Mouse (Mus musculus) heart, adult 11 months (tissue): ENCODE data around the gene Msh4.
"Not testable (repeated sequence)": the region's sequence is repeated elsewhere in the genome, so short reads cannot be mapped to it uniquely, and the experiment has no call there.

ENCODE experiments used
- DNase-seq: peaks from one replicate; pipeline ENCODE4 v3.0.0; 2022

Msh4 gene

DNA sequence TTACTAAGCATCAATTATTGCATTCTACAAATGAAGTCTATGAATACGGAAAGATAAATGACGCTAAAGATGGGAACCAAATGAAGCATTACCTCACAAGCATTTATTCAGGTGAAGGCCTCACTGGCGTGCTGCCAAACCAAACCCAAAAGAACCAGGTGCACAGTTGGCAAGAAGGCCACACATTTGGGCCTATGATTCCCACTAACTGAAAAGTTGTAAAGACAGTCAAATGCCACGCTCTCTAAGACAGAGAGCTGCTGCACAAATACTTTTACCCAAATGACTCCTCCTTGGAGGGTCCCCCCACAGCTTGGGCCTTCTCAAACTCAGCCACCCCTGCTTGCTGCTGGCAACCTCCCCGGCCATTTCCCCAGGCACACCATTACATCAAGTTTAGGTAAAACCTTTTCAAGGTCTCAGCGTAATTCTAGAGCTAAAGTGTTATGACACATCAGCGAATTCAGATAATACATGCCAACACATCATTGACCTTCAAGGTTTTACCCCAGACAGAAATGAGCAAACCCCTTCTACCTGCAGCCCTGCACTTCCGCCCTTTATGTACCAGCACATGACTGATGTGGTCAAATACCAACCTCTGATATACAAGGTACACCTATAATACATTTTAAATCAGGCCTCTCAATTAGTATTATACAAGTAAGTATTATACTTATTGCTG is 5.4 kb upstream of the Msh4 start:
- no peak for DNase-seq

DNA sequence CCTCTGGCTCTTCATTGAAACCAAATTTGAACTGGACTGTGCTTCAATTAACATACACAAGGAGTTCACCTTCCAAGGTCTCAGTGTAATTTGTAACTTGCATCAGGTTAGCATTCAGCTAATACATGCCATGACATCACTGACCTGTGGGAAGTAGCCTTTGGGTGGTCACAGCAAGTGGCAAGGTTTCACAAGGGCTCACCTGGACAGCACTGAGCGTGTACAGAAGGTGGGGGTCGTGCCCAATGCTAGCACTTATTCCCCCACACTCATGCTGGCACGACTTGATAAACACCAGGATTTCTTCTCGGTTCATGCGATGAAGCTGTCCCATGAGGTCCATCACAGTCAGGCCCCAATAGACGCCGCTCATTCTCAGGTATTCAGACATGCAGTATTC is 4.6 kb upstream of the Msh4 start:
- peak; percentile 89 for DNase-seq

DNA sequence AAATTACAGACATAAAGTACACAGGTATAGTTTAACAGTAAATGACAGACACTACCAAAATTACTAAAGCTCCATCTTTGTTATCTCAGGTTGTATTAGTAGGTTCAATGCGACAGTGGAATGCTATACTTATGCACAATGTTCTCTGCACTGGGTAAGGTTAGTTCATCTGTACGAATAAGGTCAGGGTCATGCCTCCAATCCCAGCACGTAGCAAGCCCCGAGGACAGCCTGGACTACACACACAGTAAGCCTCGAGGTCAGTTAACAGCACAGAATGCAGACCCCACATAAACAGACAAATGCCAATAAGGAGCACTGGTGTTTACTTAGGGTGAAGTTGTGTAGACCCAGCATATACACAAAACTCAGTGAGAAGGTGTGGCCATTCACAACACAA is 3.0 kb upstream of the Msh4 start:
- no peak for DNase-seq

DNA sequence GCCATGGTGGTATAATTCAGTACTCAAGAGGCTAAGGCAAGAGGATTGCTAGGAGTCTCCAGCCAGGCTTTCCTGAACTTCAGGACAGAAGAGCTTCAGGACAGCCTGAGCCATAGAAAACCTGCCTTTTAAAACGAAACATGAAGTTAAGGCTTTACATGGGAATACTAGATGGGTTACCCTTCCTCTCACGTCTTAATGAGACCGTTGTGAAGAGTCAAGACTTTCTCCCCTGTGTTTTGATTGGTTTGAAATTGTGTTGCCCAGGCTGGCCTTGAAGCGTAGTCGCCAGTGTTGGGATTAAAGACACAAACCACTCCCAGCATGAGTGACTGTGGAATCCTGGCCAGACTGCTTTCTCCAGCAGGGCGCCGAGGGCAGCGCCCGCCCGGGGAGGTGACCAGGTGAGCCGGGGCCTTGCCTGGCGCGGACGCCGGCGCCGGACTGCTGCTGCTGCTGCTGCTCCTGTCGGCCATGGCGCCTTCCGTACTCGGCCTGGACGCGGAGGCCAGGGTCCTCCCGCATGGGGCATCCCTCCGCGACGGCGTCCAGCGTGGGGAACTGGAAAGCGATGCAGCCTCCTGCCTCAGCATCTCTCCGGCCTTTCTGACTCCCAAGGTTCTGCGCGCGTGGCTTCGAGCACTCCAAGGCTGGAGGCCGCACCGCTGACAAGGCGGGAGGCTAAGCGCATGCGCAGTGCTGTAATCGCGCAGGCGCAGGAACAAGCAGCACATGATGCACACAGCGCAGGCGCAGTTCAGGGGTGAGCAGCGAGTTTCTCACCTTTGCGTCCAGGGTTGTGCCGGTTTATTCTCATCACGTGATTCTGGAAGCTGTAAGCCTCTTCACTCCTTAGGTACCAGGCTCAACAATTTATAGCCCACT is 445 bp downstream of the Msh4 start:
- DNase-seq, result peak; percentile 87

DNA sequence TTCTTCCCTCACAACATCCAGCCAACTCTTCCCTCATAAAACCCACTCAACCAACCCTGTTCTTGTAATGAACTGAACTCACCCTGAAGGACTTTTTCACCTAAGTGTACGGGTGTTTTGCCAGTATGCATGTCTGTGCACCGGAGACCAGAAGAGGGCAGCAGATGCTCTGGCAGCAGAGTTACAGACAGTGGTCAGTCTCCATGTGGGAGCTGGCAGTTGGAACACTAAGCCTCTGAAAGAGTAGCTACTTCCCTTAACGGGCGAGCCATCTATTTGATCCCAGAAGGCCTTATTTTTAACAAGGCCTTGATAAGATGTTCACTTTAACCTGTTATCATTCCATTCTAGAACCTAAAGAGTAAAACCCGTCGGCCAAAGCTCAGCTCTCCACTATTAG is 1.4 kb downstream of the Msh4 start:
- DNase-seq, result peak; percentile 87

DNA sequence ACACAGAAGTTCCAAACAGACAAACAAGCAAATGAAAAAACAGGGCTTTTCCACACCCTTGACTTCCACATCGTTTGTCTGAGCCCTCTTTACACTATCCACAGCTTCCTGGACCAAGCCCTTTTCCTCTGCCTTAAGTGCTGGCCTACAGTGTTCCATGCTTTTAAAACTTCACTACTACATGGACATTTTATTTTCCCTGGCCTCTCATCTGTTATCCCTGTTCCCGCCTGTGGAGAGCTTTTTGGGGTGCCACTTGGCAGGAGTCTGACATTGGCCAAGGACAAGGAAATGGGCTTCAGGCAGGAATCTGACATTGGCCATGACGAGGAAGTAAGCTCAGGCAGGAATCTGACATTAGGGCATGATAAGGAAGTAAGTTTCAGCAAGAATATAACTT is 3.3 kb downstream of the Msh4 start:
- peak; percentile 27 for DNase-seq

DNA sequence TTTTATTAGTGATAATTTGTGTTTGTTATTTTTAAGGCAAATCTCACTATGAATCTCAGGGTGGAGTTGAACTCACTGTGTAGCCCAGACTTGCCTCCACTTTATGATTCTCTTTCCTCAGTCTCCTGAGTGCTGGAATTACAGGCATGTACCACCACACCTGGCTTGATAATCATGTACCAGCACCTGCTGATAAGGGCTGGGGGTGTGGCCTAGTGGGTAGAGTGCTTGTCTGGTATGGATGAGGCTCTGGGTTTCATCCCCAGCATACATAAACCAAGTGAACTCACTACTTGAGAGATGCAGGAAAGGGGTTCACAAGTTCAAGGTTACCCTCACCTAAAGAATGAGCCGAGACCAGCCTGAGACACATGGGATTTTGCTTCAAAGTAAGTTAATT is 4.0 kb downstream of the Msh4 start:
- DNase-seq, result peak; percentile 72

DNA sequence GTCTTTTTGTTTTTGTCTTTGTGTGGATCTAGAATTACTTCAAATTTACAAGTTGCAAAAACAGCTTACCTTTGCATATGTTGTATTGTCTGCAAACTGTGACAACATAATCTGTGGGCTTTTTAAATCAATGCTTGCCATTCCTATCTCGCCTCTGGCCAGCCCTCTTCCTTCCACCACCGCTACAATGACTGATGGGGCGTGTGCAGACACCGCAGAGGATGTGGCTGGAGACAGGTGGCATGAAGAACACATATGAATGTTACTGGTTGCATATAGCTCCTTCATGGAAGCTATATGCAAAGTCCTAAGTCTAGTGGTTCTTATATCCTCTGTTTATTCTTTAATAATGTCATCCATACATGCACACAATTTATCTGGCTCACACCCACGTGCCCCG is 8.7 kb downstream of the Msh4 start:
- peak; percentile 70 for DNase-seq

DNA sequence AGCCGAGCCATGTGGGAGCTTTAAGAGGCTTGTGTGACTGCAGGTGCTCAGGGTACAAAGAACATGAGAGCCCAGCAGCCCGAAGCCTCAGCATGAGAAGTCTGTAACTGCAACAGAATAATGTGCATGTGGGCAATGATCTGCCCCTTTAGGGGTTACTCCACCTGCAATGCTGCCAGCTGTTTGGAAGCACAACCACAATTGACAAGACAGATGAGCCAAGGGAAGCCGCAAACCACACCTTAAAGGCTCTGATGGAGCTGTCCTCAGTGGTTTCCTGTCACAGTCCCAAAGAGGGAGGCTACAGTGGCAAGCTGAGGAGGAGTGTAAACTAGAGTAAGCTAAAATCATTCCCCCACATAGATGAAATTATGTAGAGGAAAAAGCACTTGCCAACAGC is 10.5 kb downstream of the Msh4 start:
- DNase-seq, result peak; percentile 72

DNA sequence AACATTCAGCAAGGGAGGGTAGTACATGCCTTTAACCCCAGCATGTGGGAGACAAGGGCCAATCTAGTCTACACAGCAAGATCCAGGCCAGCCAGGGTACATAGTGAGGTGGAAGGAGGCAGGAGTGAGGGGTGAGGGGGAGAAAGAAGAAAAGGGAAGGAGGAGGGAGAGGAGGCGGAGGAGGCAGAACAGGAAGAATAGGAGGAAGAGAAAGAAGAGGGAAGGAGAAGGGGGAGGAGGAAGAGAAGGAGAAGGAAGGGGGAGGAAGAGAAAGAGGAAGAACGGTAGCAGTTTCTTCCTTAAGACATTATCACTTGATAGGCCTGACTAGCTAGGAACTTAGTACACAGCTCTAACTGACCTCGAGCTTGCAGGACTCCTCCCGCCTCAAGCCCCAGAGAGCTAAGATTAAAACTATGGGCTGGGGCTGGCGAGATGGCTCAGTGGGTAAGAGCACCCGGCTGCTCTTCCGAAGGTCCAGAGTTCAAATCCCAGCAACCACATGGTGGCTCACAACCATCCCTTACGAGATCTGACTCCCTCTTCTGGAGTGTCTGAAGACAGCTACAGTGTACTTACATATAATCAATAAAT is 16.7 kb downstream of the Msh4 start:
- peak; percentile 30 for DNase-seq

DNA sequence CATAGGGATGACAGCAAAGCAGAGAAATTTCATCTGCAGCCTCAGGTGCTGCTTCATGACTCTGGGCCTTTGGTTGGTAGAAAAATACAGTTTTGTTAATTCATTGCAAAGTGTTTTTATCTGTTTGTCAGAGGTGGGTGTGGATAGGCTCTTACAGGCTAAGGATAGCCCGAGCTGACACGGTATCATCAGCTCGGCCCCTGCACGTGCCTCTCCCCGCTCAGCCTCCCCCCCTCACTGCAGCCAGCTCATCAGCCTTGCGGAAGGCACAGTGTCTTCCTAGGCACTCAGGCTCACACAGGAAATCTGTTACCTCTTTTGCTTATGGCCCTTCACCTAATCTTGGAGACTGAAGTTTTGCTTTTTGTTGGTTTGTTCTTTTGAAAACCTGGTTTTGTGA is 17.8 kb downstream of the Msh4 start:
- peak; percentile 16 for DNase-seq

DNA sequence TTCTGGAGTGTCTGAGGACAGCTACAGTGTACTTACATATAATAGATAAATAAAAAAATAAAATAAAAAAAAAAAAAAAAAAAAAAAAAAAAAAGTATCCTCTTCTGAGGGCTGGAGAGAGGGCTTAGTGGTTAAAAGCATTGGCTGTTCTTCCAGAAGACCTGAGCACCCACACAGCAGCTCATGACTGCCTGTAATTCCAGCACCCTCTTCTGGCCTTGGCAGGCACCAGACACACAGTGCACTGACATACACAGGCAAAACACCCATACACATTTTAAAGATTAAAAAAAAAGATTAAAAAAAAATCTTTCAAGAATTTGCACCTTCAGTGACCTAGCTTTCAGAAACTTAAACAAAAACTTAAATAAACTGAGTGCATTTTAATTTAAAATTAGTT is 19.6 kb downstream of the Msh4 start:
- no peak for DNase-seq

DNA sequence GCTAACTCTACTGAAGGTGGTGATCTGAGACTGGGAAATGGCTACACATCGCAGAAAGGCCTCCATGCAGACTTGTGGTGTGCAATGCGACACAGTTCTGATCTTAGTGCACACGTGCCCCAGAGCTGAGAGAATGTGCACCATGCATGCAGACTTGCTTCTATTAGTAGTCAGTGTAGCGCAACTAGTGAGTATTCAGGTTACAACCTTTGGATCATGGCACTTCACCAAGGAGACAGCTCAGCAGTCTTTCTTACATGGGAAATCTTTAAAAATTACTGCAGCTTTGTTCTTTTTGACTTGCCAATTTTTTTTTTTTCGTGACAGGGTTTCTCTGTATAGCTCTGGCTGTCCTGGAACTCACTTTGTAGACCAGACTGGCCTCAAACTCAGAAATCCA is 34.5 kb downstream of the Msh4 start:
- DNase-seq, result no peak

DNA sequence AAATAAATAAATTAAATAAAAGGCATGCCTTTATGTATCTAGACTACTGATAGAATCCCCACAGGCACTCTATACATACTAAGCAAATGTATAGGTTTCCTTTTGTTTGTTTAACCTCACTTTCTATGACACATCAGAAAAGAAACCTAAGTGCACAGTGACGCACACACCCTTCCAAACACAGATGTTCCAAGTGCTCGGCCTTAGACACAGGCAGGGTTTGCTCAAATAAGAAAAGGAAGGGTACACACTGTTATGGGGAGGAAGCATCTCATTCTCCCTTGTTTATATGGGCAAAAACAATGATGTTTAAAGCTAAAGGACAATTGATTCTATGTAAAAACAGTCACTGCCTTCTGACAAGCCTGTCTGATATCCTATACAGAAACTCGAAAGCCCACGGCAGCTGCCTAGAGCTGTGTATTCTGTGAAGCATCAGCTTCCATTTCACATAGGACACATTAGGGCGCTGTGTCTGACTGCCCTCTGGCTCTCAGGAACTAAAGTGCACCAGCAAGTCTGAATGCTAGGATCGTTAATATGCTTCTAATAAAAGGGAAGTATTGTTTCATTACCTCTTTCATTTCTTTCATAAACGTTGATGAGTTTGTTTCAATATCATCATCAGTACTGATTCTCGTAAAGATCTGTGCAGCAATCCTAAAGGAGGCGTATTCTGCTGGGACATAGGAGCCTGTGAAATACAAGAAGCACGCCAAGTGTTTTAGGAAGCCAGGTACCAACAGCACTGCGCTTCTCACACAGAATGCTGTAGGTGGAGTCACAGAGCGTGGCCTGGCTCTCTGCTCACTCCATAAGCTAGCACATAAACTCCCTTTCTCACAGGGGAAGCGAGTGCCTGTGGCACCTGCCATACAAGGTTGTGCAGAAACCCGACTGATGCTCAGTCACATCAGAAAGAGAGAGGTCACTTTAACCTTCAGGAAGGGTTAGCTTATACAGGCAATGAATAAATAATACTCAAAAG is 38.5 kb downstream of the Msh4 start:
- no peak for DNase-seq

DNA sequence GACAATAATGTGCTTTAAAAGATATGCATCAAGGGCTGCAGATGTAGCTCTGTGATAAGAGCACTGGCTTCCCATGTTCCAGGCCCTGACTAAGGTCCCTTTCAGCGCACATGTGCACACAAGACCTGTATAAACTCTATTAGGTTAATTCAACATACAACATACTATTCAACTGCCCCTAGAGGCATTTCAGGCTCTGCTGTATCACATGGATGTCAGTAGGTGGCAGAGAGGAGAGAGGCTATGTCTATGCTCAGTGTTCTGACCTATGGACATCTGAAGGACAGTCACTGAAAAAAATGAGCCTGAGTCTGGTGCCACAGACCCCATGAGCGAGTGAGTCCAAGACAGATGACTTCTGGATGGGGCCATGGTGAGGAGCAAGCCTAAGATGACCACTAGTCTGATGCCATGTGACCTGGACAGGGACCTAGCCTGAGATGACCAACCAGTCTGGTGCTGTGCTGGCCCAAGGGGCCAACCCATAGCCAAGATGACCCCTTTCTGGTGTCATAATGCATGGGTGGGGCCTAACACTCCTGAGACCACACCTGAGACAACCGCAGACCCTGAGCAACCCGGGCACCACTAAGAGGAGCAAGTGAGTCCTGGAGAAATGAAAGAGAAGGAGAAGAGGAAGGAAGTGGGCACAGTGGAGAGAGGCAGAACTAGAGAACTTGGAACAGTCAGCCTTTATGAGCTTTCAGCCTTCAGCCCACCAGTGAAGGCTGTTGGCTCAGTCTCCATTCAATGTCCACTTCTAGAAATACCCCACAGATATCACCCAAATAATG is 41.1 kb downstream of the Msh4 start:
- no peak for DNase-seq

DNA sequence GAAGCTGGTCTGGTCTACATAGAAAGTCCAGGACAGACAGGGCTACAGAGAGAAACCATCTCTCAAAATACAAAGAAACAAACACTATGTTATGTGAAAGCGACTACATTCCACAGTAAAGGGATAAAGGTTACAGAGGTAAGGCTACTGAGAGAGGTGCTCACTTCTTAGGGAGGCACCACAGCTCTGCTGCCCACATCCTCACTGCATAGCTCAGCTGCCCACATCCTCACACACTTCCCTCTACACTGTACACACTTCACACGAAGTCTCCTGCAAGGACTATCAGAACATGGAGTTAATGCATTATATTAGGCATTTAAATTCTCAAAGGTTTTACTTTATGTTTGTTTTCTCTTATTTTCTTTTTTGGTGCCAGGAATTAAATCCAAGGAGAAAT is 42.1 kb downstream of the Msh4 start:
- no peak for DNase-seq

DNA sequence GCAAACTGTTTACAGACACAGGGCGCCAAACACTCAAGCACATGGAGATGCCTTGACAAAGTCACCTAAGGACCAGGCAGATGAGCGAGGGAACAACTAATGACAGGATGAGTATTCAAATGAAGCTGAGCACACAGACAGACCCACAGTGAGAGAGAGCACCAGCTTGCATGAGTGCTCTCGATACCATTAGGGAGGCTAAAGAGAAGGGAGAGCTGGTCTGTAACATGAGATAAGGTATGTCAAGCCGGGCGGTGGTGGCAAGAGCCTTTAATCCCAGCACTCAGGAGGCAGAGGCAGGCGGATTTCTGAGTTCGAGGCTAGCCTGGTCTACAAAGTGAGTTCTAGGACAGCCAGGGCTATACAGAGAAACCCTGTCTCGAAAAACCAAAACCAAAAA is 45.5 kb downstream of the Msh4 start:
- DNase-seq, result not testable (repeated sequence)

DNA sequence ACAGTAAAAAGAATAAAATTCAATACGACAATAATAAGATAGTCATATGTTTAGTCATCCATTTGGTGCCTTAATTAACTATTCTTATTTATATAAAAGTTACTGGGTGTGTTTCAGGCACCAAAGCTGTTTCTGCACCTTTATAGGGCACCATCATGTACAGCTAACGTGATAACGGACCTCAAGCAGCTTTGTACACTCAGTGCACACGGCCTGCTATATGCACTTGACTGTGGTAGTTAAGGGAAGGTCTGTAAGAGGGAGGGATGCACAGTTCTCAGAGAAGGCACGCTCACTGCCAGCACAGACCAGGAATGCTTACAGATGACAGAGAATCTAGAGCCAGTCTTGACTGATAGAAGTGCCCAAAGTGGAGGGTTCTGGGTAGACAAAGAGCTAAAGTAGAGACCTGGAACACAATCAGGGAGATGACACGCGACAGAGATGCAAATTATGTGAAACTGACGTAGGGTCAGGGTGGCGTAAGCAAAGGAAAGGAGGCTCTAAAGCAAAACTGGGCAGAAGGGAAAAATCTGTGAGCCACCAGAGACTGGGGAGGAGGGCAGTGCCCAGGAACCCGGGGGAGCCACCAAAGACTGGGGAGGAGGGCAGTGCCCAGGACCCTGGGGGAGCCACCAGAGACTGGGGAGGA is 47.5 kb downstream of the Msh4 start:
- no peak for DNase-seq

DNA sequence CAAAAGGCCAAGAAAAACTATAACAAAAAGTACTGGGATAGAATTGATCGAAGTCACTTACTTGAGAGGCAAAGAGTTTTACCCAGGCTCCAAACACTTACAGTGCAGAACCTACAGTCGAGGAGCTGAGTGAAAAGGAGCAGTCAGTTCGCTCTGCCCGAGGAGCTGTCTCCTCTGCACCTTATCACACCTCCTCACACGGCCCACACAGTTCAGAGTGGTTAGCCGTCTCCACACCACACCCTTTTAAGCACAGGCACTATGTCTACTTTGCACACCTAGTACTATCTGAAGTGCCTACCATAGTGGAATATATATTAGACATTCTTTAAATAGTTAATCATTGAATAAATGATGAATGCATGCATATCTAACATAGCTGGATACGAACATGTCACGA is 53.7 kb downstream of the Msh4 start:
- DNase-seq, result no peak

DNA sequence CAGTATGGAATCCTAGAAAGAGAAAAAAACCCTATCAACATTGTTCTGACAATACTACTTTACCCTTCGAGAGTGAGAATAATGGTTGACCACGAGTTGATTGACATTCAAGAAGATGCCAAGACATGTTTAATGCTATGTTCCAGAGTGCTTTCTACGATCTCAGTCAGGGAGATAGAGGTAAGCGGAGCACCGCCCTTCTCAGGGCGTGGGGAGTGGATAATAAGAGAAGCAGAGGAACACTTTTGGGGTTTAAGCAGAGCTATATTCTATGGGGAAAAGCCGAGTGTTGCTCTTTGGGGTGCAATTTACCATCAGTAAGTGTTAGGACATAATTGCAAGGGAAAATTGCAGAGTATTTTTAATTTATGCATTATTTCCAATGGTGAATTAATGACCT is 55.2 kb downstream of the Msh4 start:
- no peak for DNase-seq

DNA sequence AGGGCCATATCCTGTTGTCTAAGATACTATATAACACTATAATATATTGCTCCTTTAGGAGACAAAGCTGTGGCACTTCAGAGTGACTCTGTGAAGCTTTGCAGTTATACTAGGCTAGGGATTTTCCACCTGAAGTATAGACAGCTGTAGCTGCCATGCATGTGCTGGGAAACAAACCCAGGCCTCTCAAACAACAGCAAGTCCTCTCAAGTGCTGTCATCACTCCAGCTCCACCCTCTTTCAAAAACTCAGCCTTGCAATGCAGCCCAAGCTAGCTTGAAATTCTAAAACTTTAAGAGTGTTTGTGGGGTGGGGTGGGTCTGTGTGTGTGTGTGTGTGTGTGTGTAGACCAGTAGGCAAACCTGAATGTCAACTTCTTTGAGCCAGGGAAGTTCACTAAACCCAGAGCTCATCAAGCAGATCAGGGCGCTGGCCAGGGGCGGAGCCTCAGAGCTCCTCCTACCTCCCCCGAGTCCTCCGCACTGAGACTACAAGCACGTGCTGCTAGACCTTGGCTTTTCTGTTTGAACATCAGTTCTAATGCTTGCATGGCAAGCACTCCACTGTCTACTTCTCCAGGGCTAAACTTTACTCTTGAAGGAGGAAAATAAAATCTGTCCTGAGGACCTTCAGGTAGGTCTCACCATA is 56.4 kb downstream of the Msh4 start:
- no peak for DNase-seq
